Mouse (Mus musculus) bone marrow macrophage, adult 2 months (primary cell): ENCODE results near the gene Wbp1.

Experiments used
- CTCF ChIP-seq: IDR thresholded peaks from 2 replicates; pipeline ENCODE4 v1.5.1; 2012; ENCODE audit warnings: low read depth, mild to moderate bottlenecking, low read length, moderate library complexity
- POLR2A ChIP-seq: IDR thresholded peaks from 2 replicates; pipeline ENCODE4 v1.6.1; 2012; ENCODE audit warnings: mild to moderate bottlenecking, low read depth, low read length, borderline replicate concordance

DNA sequence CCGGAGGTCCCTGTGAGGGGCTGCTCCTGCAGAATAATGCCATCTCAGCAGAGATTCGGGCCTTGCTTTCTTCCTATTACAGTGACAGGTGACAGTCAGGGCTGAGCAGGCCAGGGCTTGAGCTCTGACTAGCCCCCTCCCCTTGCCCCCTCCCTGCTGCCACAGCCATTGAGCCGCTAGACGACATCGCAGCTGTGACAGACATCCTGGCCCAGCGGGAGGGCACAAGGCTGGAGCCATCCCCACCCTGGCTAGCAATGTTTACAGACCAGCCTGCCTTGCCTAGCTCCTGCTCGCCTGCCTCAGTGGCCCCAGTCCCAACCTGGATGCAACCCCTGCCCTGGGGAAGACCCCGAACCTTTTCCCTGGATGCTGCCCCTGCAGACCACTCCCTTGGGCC, 30.4 kb upstream of the Wbp1 start:
- TF ChIP-seq CTCF (no peak), POLR2A (no peak)
